ENCODE assay signal across 18 mouse cellular contexts in genomic region chr1:39373378-39373777, GRCm38 (mm10).
"Had no signal": no experiment of that assay in that cellular context is flagged by ENCODE, and none has a peak within 500 bp of the region (broad histone marks: within the 10 kb centered on the region; RNA-seq: fewer than 3 reads in every experiment).

No protein-coding gene starts in this region.

- H3K9me3 ChIP-seq: limb, embryonic 12.5 days; limb, embryonic 15.5 days; midbrain, embryonic 12.5 days had no signal

- H3K27ac ChIP-seq: kidney, postnatal 0 days; limb, embryonic 12.5 days; limb, embryonic 15.5 days; liver, embryonic 14.5 days; midbrain, embryonic 12.5 days had no signal

- H3K9ac ChIP-seq: limb, embryonic 12.5 days; limb, embryonic 15.5 days; liver, embryonic 14.5 days; liver, postnatal 0 days; lung, embryonic 14.5 days; midbrain, embryonic 12.5 days had no signal

- ATAC-seq: liver, postnatal 0 days; midbrain, embryonic 16.5 days had no signal

- H3K4me2 ChIP-seq: limb, embryonic 12.5 days; limb, embryonic 15.5 days; liver, embryonic 11.5 days; lung, embryonic 14.5 days; midbrain, embryonic 12.5 days had no signal

- H3K4me3 ChIP-seq: layer of hippocampus, adult 2 months; limb, embryonic 12.5 days; limb, embryonic 15.5 days; midbrain, embryonic 12.5 days had no signal

- H3K27me3 ChIP-seq: limb, embryonic 12.5 days; limb, embryonic 15.5 days; midbrain, embryonic 12.5 days had no signal

- DNase-seq: kidney, adult 2 months; kidney, postnatal 25 days; layer of hippocampus, adult 9-11 months; liver, postnatal 0 days; lung, embryonic 14.5 days; lung, postnatal 10 days; lung, postnatal 4 days; thymus, adult 2 months; thymus, postnatal 14 days; thymus, postnatal 4 days had no signal
